Mouse (Mus musculus) heart, adult 2 months (tissue): ENCODE data around the gene Rps19.

ENCODE experiments used
- CTCF ChIP-seq: fragments of 200-600 bp; IDR thresholded peaks from 2 replicates; pipeline ENCODE4 v1.8.1; 2022; ENCODE audit warnings: antibody characterized with exemption, mild to moderate bottlenecking, moderate library complexity
- POLR2A ChIP-seq: fragments of 200-500 bp; IDR thresholded peaks from 2 replicates; pipeline ENCODE4 v1.6.1; 2011; ENCODE audit warnings: mild to moderate bottlenecking, low read depth, low read length, control low read depth; ENCODE audit not compliant: insufficient read depth

DNA sequence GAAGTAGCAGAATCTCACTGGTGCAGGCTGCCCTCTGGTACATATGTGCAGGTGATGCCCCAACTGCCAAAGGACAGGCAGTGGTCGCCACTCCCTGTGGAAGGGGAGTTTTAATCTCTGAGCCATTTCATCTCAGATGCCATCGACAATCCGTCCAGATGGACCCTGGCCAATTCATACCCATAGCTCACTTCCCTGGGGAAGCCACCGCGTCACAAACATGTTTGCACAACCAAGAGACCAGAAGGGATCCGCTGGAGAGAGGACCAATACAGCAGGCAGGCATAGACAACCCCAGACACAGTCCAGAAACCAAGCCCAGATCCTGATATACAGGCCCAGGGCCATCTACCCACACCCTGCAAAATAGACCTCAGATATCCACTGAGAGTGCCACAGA lies 46.3 kb downstream of the Rps19 start:
- TF ChIP-seq CTCF (no peak), POLR2A (no peak)
